Mouse (Mus musculus): ENCODE measurements around the gene Cpsf4l. TPM values are rescaled to one million over a fixed set of nuclear protein-coding genes. Genes with fewer than 3 reads are reported as not detected.

Cpsf4l gene
- total RNA-seq, 1 experiment: 19.6 TPM

DNA sequence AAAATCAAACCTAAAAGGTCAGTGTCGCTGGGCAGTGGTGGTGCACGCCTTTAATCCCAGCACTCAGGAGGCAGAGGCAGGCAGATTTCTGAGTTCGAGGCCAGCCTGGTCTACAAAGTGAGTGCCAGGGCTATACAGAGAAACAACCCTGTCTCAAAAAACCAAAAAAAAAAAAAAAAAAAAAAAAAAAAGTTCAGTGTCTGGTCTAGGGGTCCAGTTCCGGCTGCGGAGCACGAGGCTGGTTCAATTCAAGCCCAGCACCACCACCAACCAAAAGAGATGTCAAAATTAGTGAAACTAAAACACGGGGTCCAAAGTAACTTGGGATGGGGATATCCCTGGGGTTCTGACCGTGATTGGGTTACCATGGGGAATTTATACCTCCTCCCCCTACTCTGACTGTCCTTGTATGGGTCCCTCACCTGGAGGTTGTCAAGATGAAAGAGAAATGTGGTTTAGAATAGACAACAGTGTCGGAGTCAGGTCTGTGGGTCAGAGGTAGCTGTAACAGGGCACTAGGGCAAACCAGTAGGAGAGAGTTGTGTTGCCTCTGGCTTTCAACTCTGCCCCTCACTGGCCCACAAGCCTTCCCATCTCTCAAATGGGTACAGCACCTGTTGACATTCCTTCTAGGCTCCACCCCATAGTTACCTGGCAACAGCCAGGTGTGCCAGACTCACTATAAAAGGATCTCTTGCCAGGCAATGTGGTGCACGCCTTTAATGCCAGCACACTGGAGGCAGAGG is 43.0 kb upstream of the Cpsf4l start:
- peaks cover 0 to 30% of the 10 kb centered on the region in 2 experiments; a peak in 3 of 4 replicates for H3K4me1 ChIP-seq (ENCODE audit: control insufficient read depth in 2 of 2, insufficient read depth in 2 of 2, low read length in 2 of 2, poor library complexity in 1 of 2)

GRCm38 (mm10) chr11:113752158-113752661 is 42.4 kb upstream of the Cpsf4l start:
- peak overlapping the region; percentile 84 for H3K9ac ChIP-seq (ENCODE audit: insufficient read depth, low read depth, low read length, poor library complexity, severe bottlenecking)
- H3K4me3 ChIP-seq (ENCODE audit: insufficient read depth in 1 of 2, low read depth in 1 of 2, low read length in 2 of 2, poor library complexity in 1 of 2, severe bottlenecking in 1 of 2): peak overlapping the region; percentile 90 to 96
- H3K9me3 ChIP-seq (ENCODE audit: control insufficient read depth, insufficient read depth, low read depth, low read length): no peaks in the 10 kb centered on the region
- in situ Hi-C loops (cut with MboI; ENCODE audit: low sequenced_read_pairs in 2 of 2, unreplicated experiment in 2 of 2): no loop called here
- H3K36me3 ChIP-seq (ENCODE audit: control insufficient read depth, insufficient read depth, low read length, poor library complexity, severe bottlenecking): no peaks in the 10 kb centered on the region
- H3K27ac ChIP-seq (ENCODE audit: insufficient read depth, low read depth, low read length, poor library complexity, severe bottlenecking): peak overlapping the region; percentile 93
- DNase-seq (ENCODE audit: low read depth, low spot score): peak; percentile 69
- no peak for TF ChIP-seq MAFK (IDR thresholded peaks at IDR 0.05; ENCODE audit: insufficient read depth, low read depth, low read length)
- TF ChIP-seq ZC3H11A (IDR thresholded peaks at IDR 0.05; ENCODE audit: borderline replicate concordance, low read depth, low read length): no peak
- TF ChIP-seq CHD2 (IDR thresholded peaks at IDR 0.05; ENCODE audit: low read depth, low read length): no peak
- no peak for TF ChIP-seq ZNF384 (IDR thresholded peaks at IDR 0.05; ENCODE audit: low read depth, low read length)
- TF ChIP-seq HCFC1 (IDR thresholded peaks at IDR 0.05; ENCODE audit: borderline replicate concordance, insufficient read depth, low read length): no peak
- H3K4me1 ChIP-seq (ENCODE audit: control insufficient read depth in 2 of 2, insufficient read depth in 2 of 2, low read length in 2 of 2, poor library complexity in 1 of 2): peaks cover 0 to 36% of the 10 kb centered on the region in 2 experiments; a peak in 3 of 4 replicates

More for the DNA sequence above, 43.0 kb upstream of the Cpsf4l start:
- no peak for TF ChIP-seq HCFC1 (IDR thresholded peaks at IDR 0.05; ENCODE audit: borderline replicate concordance, insufficient read depth, low read length)
- TF ChIP-seq ZNF384 (IDR thresholded peaks at IDR 0.05; ENCODE audit: low read depth, low read length): peak; percentile 57; the same call in 1 of the 2 replicates
- Histone ChIP-seq H3K9me3 (ENCODE audit: control insufficient read depth, insufficient read depth, low read depth, low read length) (no peaks in the 10 kb centered on the region), H3K36me3 (ENCODE audit: control insufficient read depth, insufficient read depth, low read length, poor library complexity, severe bottlenecking) (no peaks in the 10 kb centered on the region), H3K9ac (ENCODE audit: insufficient read depth, low read depth, low read length, poor library complexity, severe bottlenecking) (peak overlapping the region; percentile 84; the same call in 1 of the 2 replicates), H3K27ac (ENCODE audit: insufficient read depth, low read depth, low read length, poor library complexity, severe bottlenecking) (peak overlapping the region; percentile 93; the same call in 1 of the 2 replicates), H3K4me3 (ENCODE audit: insufficient read depth in 1 of 2, low read depth in 1 of 2, low read length in 2 of 2, poor library complexity in 1 of 2, severe bottlenecking in 1 of 2) (peak overlapping the region; percentile 90 to 96; a peak in 3 of 4 replicates)
- in situ Hi-C loops (cut with MboI; ENCODE audit: low sequenced_read_pairs in 2 of 2, unreplicated experiment in 2 of 2): no loop called here
- DNase-seq (ENCODE audit: low read depth, low spot score): no peak

- no peaks in the 10 kb centered on the region for H3K9me3 ChIP-seq (ENCODE audit: control insufficient read depth, insufficient read depth, low read depth, low read length)
- peak within 1 kb of the TSS; percentile 93 for H3K27ac ChIP-seq (ENCODE audit: insufficient read depth, low read depth, low read length, poor library complexity, severe bottlenecking)
- H3K9ac ChIP-seq (ENCODE audit: insufficient read depth, low read depth, low read length, poor library complexity, severe bottlenecking): peak within 1 kb of the TSS; percentile 87
- DNase-seq (ENCODE audit: low read depth, low spot score): peak; percentile 95
- no peaks in the 10 kb centered on the region for H3K36me3 ChIP-seq (ENCODE audit: control insufficient read depth, insufficient read depth, low read length, poor library complexity, severe bottlenecking)
- peaks cover 0 to 39% of the 10 kb centered on the region in 2 experiments; a peak in 3 of 4 replicates for H3K4me1 ChIP-seq (ENCODE audit: control insufficient read depth in 2 of 2, insufficient read depth in 2 of 2, low read length in 2 of 2, poor library complexity in 1 of 2)
- no peak for TF ChIP-seq CHD2 (IDR thresholded peaks at IDR 0.05; ENCODE audit: low read depth, low read length)
- TF ChIP-seq ZNF384 (IDR thresholded peaks at IDR 0.05; ENCODE audit: low read depth, low read length): no peak
- TF ChIP-seq HCFC1 (IDR thresholded peaks at IDR 0.05; ENCODE audit: borderline replicate concordance, insufficient read depth, low read length): no peak
- TF ChIP-seq ZC3H11A (IDR thresholded peaks at IDR 0.05; ENCODE audit: borderline replicate concordance, low read depth, low read length): no peak
- TF ChIP-seq MAFK (IDR thresholded peaks at IDR 0.05; ENCODE audit: insufficient read depth, low read depth, low read length): no peak
- H3K4me3 ChIP-seq (ENCODE audit: insufficient read depth in 1 of 2, low read depth in 1 of 2, low read length in 2 of 2, poor library complexity in 1 of 2, severe bottlenecking in 1 of 2): peak within 1 kb of the TSS; percentile 90 to 96
- in situ Hi-C loops (cut with MboI; ENCODE audit: low sequenced_read_pairs in 2 of 2, unreplicated experiment in 2 of 2): no loop called here
Measured at GRCm38 (mm10) chr11:113751484-113752084, 41.8 kb upstream of the Cpsf4l start, which contains the start of gene Cdc42ep4. Gene Cdc42ep4, minus strand, starts transcription at chr11:113751881.

DNA sequence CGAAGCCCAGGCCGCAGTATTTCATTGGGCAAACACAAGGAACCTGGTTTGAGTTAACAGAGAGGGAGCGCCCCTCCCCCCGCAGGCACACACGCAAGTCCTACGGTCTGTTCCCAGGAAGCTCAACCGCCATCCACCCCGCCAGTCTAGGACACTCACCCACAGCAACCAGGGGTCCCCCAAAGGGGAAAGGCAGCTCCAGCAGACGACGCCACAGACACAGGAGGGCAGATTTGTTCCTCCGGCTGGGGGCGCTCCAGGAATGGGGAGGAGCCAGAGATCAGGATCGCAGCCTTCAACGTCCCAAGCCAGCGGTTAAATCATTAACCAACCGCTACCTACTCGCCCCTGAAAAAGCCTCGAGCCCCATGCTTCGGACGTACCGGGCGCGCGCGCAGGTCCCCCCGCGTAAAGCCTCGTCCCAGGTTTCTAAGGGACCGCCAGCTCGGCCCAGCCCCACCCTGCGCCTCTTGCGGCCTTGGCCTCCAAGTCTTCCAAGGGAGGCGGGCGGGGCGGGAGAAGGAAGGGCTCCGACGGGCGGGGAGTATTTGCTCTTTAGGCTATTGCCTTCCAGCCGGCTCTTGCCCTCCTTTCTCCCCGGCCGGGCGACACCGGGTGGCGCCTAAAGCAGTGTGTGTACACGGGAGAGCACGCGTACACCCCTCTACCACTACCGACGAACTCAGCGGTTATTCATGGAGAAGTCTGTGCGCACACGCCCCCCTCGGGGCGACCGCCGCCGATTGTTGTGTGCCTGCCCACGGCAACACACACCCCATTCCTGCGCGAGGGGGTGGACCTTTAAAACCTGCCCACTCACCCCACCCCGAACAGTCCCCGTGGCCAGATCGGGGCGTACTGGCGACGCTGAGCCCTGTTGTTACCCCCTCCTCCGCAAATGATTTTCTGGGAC is 41.0 kb upstream of the Cpsf4l start:
- Histone ChIP-seq H3K27ac (ENCODE audit: insufficient read depth, low read depth, low read length, poor library complexity, severe bottlenecking) (peak overlapping the region; percentile 58), H3K4me1 (ENCODE audit: control insufficient read depth in 2 of 2, insufficient read depth in 2 of 2, low read length in 2 of 2, poor library complexity in 1 of 2) (peaks cover 0 to 38% of the 10 kb centered on the region in 2 experiments; a peak in 3 of 4 replicates), H3K9me3 (ENCODE audit: control insufficient read depth, insufficient read depth, low read depth, low read length) (no peaks in the 10 kb centered on the region), H3K36me3 (ENCODE audit: control insufficient read depth, insufficient read depth, low read length, poor library complexity, severe bottlenecking) (no peaks in the 10 kb centered on the region), H3K4me3 (ENCODE audit: insufficient read depth in 1 of 2, low read depth in 1 of 2, low read length in 2 of 2, poor library complexity in 1 of 2, severe bottlenecking in 1 of 2) (peak overlapping the region; percentile 90 to 96), H3K9ac (ENCODE audit: insufficient read depth, low read depth, low read length, poor library complexity, severe bottlenecking) (peak overlapping the region; percentile 87)
- TF ChIP-seq HCFC1 (IDR thresholded peaks at IDR 0.05; ENCODE audit: borderline replicate concordance, insufficient read depth, low read length) (no peak), ZNF384 (IDR thresholded peaks at IDR 0.05; ENCODE audit: low read depth, low read length) (no peak), MAFK (IDR thresholded peaks at IDR 0.05; ENCODE audit: insufficient read depth, low read depth, low read length) (no peak), CHD2 (IDR thresholded peaks at IDR 0.05; ENCODE audit: low read depth, low read length) (no peak), ZC3H11A (IDR thresholded peaks at IDR 0.05; ENCODE audit: borderline replicate concordance, low read depth, low read length) (no peak)
- in situ Hi-C loops (cut with MboI; ENCODE audit: low sequenced_read_pairs in 2 of 2, unreplicated experiment in 2 of 2): no loop called here
- DNase-seq (ENCODE audit: low read depth, low spot score): peak; percentile 46
